Mouse (Mus musculus): Measurements from ENCODE around the gene Casq2.

DNA sequence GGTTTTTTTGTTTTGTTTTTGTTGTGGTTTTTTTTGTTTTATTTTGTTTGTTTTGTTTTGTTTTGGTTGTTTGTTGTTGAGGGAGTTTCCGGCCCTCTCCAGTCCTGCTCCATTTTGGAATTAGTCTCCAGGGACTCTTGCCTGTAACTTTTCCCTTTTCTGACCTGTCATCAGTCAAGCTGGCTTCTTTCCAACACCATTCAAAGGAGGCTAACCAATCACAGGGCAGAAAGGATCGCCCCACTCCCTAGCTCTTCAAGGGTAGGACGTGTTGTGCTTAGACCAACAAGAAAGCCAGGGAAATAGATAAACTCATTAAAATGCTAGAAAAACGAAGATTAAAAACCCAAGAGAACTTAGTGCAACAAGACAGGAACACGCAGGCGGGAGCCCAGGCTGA is 102.8 kb downstream of the Casq2 start:
- TF ChIP-seq POLR2A (IDR thresholded peaks at IDR 0.05; ENCODE audit: insufficient read length, low read depth) (no peak), TCF12 (IDR thresholded peaks at IDR 0.05; ENCODE audit: insufficient read depth, poor library complexity, severe bottlenecking) (no peak), E2F4 (IDR thresholded peaks at IDR 0.05; ENCODE audit: insufficient read depth) (no peak), CEBPB (IDR thresholded peaks at IDR 0.05; ENCODE audit: insufficient read depth, poor library complexity, severe bottlenecking) (no peak), MAX (IDR thresholded peaks at IDR 0.05; ENCODE audit: low read depth) (no peak), USF1 (IDR thresholded peaks at IDR 0.05; ENCODE audit: low read depth) (no peak), MYOD1 (IDR thresholded peaks at IDR 0.05; ENCODE audit: control insufficient read depth in 1 of 3, insufficient read length in 2 of 3, low read depth in 2 of 3) (no peak), MYOG (IDR thresholded peaks at IDR 0.05; ENCODE audit: control insufficient read depth in 1 of 3, insufficient read depth in 1 of 3, insufficient read length in 2 of 3, low read depth in 2 of 3) (no peak), POLR2AphosphoS2 (IDR thresholded peaks at IDR 0.05; ENCODE audit: insufficient read length, low read depth) (no peak), SRF (IDR thresholded peaks at IDR 0.05; ENCODE audit: control insufficient read depth, insufficient read length, low read depth) (no peak)

All from myocyte (in vitro differentiated cells).